8 mouse cellular contexts compared by ENCODE assay signal in the genomic region with DNA sequence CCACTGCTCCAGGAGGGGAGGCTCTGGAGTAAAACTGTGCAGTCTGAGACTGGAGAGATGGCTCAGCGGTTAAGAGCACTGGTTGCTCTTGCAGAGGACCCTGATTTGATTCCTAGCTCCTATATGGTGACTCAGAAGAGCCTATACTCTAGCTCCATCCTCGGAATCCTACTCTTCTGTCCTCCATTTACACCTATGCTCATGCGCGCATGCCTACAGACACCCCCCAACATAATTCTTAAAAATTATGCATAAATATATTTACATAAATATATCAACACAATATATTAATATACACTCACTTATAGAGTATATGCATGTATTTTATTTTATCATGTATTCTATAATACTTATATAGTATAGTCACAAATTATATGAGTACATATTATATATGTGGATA. TPM values are rescaled to one million over a fixed set of nuclear protein-coding genes. Genes with fewer than 3 reads are reported as not detected.
DNase-seq lines count a peak whose midpoint lies in the region; ATAC-seq lines count a peak whose summit lies in the region.

No protein-coding gene starts in this region.

- H3K27ac ChIP-seq in hindbrain, embryonic 11.5 days (ENCODE audit: low read depth, low read length), result no peak overlapping the region
- no peak overlapping the region; the same call in 1 of the 2 replicates for H3K27ac ChIP-seq in hindbrain, embryonic 10.5 days
- H3K27ac ChIP-seq in forebrain, embryonic 10.5 days, result 0 out of 2 replicates have a peak overlapping the region, but pooled peaks have one; percentile 35
- no peak overlapping the region for H3K27ac ChIP-seq in intestine, embryonic 16.5 days (ENCODE audit: low read length)
- H3K27ac ChIP-seq in midbrain, embryonic 16.5 days (ENCODE audit: low read length), result no peak overlapping the region

- H3K4me2 ChIP-seq in hindbrain, embryonic 11.5 days (replicated peaks; ENCODE audit: low read depth, low read length), result no peak overlapping the region
- H3K4me2 ChIP-seq in intestine, embryonic 16.5 days (ENCODE audit: low read depth, low read length), result 0 out of 2 replicates have a peak overlapping the region, but pooled peaks have one; percentile 89
- peak overlapping the region; percentile 97 for H3K4me2 ChIP-seq in midbrain, embryonic 16.5 days (ENCODE audit: low read length)

- DNase-seq in hindbrain, embryonic 11.5 days (ENCODE audit: low spot score), result no peak
- DNase-seq in hindbrain, embryonic 10.5 days (ENCODE audit: low spot score), result no peak
- no peak for DNase-seq in forebrain, embryonic 10.5 days (ENCODE audit: extremely low spot score, low spot score)
- no peak for DNase-seq in adipocyte (ENCODE audit: low spot score)
- no peak for DNase-seq in MN1 (ENCODE audit: low spot score)
- no peak for DNase-seq in frontal cortex, adult 2 months (ENCODE audit: extremely low spot score in 1 of 2, low spot score in 1 of 2)

- no peaks in the 10 kb centered on the region for H3K27me3 ChIP-seq in hindbrain, embryonic 11.5 days (ENCODE audit: control insufficient read depth, insufficient read depth, low read length)
- H3K27me3 ChIP-seq in hindbrain, embryonic 10.5 days (ENCODE audit: insufficient read depth, poor library complexity, severe bottlenecking), result no peaks in the 10 kb centered on the region
- H3K27me3 ChIP-seq in forebrain, embryonic 10.5 days (ENCODE audit: poor library complexity, severe bottlenecking), result no peaks in the 10 kb centered on the region
- no peaks in the 10 kb centered on the region for H3K27me3 ChIP-seq in intestine, embryonic 16.5 days (replicated peaks; ENCODE audit: control insufficient read depth, insufficient read depth, low read length)
- no peaks in the 10 kb centered on the region for H3K27me3 ChIP-seq in midbrain, embryonic 16.5 days (ENCODE audit: control insufficient read depth, insufficient read depth, low read depth, low read length)

- H3K4me1 ChIP-seq in hindbrain, embryonic 11.5 days (replicated peaks; ENCODE audit: control insufficient read depth, insufficient read depth, low read length), result no peaks in the 10 kb centered on the region
- peaks cover 38% of the 10 kb centered on the region for H3K4me1 ChIP-seq in hindbrain, embryonic 10.5 days (replicated peaks)
- peaks cover 39% of the 10 kb centered on the region for H3K4me1 ChIP-seq in forebrain, embryonic 10.5 days
- H3K4me1 ChIP-seq in intestine, embryonic 16.5 days (ENCODE audit: control insufficient read depth, insufficient read depth, low read length), result peaks cover 17% of the 10 kb centered on the region
- H3K4me1 ChIP-seq in midbrain, embryonic 16.5 days (ENCODE audit: control insufficient read depth, insufficient read depth, low read length), result peaks cover 4% of the 10 kb centered on the region; the same call in 1 of the 2 replicates

- peak; percentile 46 for ATAC-seq in hindbrain, embryonic 11.5 days (ENCODE audit: low FRiP score)
- ATAC-seq in intestine, embryonic 16.5 days, result peak; percentile 2
- ATAC-seq in midbrain, embryonic 16.5 days, result peak; percentile 56

- no peaks in the 10 kb centered on the region for H3K9me3 ChIP-seq in hindbrain, embryonic 11.5 days (ENCODE audit: control insufficient read depth, low read length)
- H3K9me3 ChIP-seq in hindbrain, embryonic 10.5 days, result no peaks in the 10 kb centered on the region
- H3K9me3 ChIP-seq in forebrain, embryonic 10.5 days, result no peaks in the 10 kb centered on the region
- H3K9me3 ChIP-seq in intestine, embryonic 16.5 days (ENCODE audit: control insufficient read depth, low read length), result no peaks in the 10 kb centered on the region
- H3K9me3 ChIP-seq in midbrain, embryonic 16.5 days (replicated peaks; ENCODE audit: control insufficient read depth, low read length, poor library complexity, severe bottlenecking), result no peaks in the 10 kb centered on the region

- no peaks in the 10 kb centered on the region for H3K36me3 ChIP-seq in hindbrain, embryonic 11.5 days (ENCODE audit: control insufficient read depth, insufficient read depth, low read length)
- peaks cover 11% of the 10 kb centered on the region for H3K36me3 ChIP-seq in hindbrain, embryonic 10.5 days
- H3K36me3 ChIP-seq in forebrain, embryonic 10.5 days (replicated peaks), result peaks cover 20% of the 10 kb centered on the region
- 0 out of 2 replicates have a peak, but pooled peaks cover 6% of the 10 kb centered on the region for H3K36me3 ChIP-seq in intestine, embryonic 16.5 days (ENCODE audit: control insufficient read depth, insufficient read depth, low read length)
- H3K36me3 ChIP-seq in midbrain, embryonic 16.5 days (ENCODE audit: control insufficient read depth, insufficient read depth, low read length), result peaks cover 13% of the 10 kb centered on the region

- no peak overlapping the region for H3K4me3 ChIP-seq in hindbrain, embryonic 11.5 days (ENCODE audit: low read depth, low read length)
- no peak overlapping the region for H3K4me3 ChIP-seq in hindbrain, embryonic 10.5 days
- peak overlapping the region; percentile 81 for H3K4me3 ChIP-seq in forebrain, embryonic 10.5 days
- no peak overlapping the region for H3K4me3 ChIP-seq in intestine, embryonic 16.5 days (ENCODE audit: low read length)
- peak overlapping the region; percentile 48 for H3K4me3 ChIP-seq in midbrain, embryonic 16.5 days (ENCODE audit: low read depth, low read length)

- no peak overlapping the region for H3K9ac ChIP-seq in hindbrain, embryonic 11.5 days (ENCODE audit: low read depth, low read length)
- H3K9ac ChIP-seq in intestine, embryonic 16.5 days (ENCODE audit: low read depth, low read length), result 0 out of 2 replicates have a peak overlapping the region, but pooled peaks have one; percentile 11
- H3K9ac ChIP-seq in midbrain, embryonic 16.5 days (ENCODE audit: low read depth, low read length), result no peak overlapping the region

- 75% methylated on average over 4 of the region's 4 CpGs for WGBS in hindbrain, embryonic 11.5 days
- WGBS in hindbrain, embryonic 10.5 days, result 77% methylated on average over 4 of the region's 4 CpGs
- WGBS in forebrain, embryonic 10.5 days, result 73% methylated on average over 4 of the region's 4 CpGs
- WGBS in intestine, embryonic 16.5 days, result 75% methylated on average over 4 of the region's 4 CpGs
- WGBS in midbrain, embryonic 16.5 days, result 81% methylated on average over 4 of the region's 4 CpGs

RNA-seq across cellular contexts. Expression of gene Aunip, which starts 0.4 kb away (rescaled TPM):
- polyA plus RNA-seq in hindbrain, embryonic 11.5 days (2014; fragmentation: Nextera tagmentation; extraction: Ambion mirVana), result 4.4 and 6.1 TPM in 2 replicates
- polyA plus RNA-seq in hindbrain, embryonic 10.5 days (2016; fragmentation: Nextera tagmentation; extraction: Ambion mirVana), result 19.3 and 25.9 TPM in 2 replicates
- polyA plus RNA-seq in forebrain, embryonic 10.5 days (2016; fragmentation: Nextera tagmentation; extraction: Ambion mirVana), result 30.3 and 32.8 TPM in 2 replicates
- 14.4 and 14.6 TPM in 2 replicates for polyA plus RNA-seq in intestine, embryonic 16.5 days (2015; fragmentation: Nextera tagmentation; extraction: Ambion mirVana)
- 1.3 and 1.7 TPM in 2 replicates for polyA plus RNA-seq in midbrain, embryonic 16.5 days (2015; fragmentation: Nextera tagmentation; extraction: Ambion mirVana)
- 0.50 TPM in 1 of 2 replicates, not detected in the other for polyA plus RNA-seq in frontal cortex, adult 2 months (2012; rRNA removed)

RNA-seq across cellular contexts. Expression of gene Paqr7, which starts 13.9 kb away (rescaled TPM):
- polyA plus RNA-seq in hindbrain, embryonic 11.5 days (2014; fragmentation: Nextera tagmentation; extraction: Ambion mirVana), result 1.7 and 2.5 TPM in 2 replicates
- 3.1 and 4.3 TPM in 2 replicates for polyA plus RNA-seq in hindbrain, embryonic 10.5 days (2016; fragmentation: Nextera tagmentation; extraction: Ambion mirVana)
- polyA plus RNA-seq in forebrain, embryonic 10.5 days (2016; fragmentation: Nextera tagmentation; extraction: Ambion mirVana), result 2.7 and 3.1 TPM in 2 replicates
- 23.6 and 32.1 TPM in 2 replicates for polyA plus RNA-seq in intestine, embryonic 16.5 days (2015; fragmentation: Nextera tagmentation; extraction: Ambion mirVana)
- 27.2 and 36.2 TPM in 2 replicates for polyA plus RNA-seq in midbrain, embryonic 16.5 days (2015; fragmentation: Nextera tagmentation; extraction: Ambion mirVana)
- 60.0 and 65.6 TPM in 2 replicates for polyA plus RNA-seq in frontal cortex, adult 2 months (2012; rRNA removed)

RNA-seq across cellular contexts. Expression of gene Mtfr1l, which starts 24.8 kb away (rescaled TPM):
- polyA plus RNA-seq in hindbrain, embryonic 11.5 days (2014; fragmentation: Nextera tagmentation; extraction: Ambion mirVana), result 136 and 138 TPM in 2 replicates
- polyA plus RNA-seq in hindbrain, embryonic 10.5 days (2016; fragmentation: Nextera tagmentation; extraction: Ambion mirVana), result 115 and 125 TPM in 2 replicates
- 113 and 115 TPM in 2 replicates for polyA plus RNA-seq in forebrain, embryonic 10.5 days (2016; fragmentation: Nextera tagmentation; extraction: Ambion mirVana)
- polyA plus RNA-seq in intestine, embryonic 16.5 days (2015; fragmentation: Nextera tagmentation; extraction: Ambion mirVana), result 97.1 and 97.5 TPM in 2 replicates
- polyA plus RNA-seq in midbrain, embryonic 16.5 days (2015; fragmentation: Nextera tagmentation; extraction: Ambion mirVana), result 169 and 175 TPM in 2 replicates
- 135 and 139 TPM in 2 replicates for polyA plus RNA-seq in frontal cortex, adult 2 months (2012; rRNA removed)

RNA-seq across cellular contexts. Expression of gene Selenon, which starts 41.6 kb away (rescaled TPM):
- polyA plus RNA-seq in hindbrain, embryonic 11.5 days (2014; fragmentation: Nextera tagmentation; extraction: Ambion mirVana), result 16.7 and 22.7 TPM in 2 replicates
- 8.6 and 10.3 TPM in 2 replicates for polyA plus RNA-seq in hindbrain, embryonic 10.5 days (2016; fragmentation: Nextera tagmentation; extraction: Ambion mirVana)
- 8.3 and 9.3 TPM in 2 replicates for polyA plus RNA-seq in forebrain, embryonic 10.5 days (2016; fragmentation: Nextera tagmentation; extraction: Ambion mirVana)
- 4.7 and 5.5 TPM in 2 replicates for polyA plus RNA-seq in intestine, embryonic 16.5 days (2015; fragmentation: Nextera tagmentation; extraction: Ambion mirVana)
- polyA plus RNA-seq in midbrain, embryonic 16.5 days (2015; fragmentation: Nextera tagmentation; extraction: Ambion mirVana), result 6.7 and 9.2 TPM in 2 replicates
- 16.4 and 19.4 TPM in 2 replicates for polyA plus RNA-seq in frontal cortex, adult 2 months (2012; rRNA removed)

RNA-seq across cellular contexts. Expression of gene Stmn1, which starts 42.3 kb away (rescaled TPM):
- polyA plus RNA-seq in hindbrain, embryonic 11.5 days (2014; fragmentation: Nextera tagmentation; extraction: Ambion mirVana), result 4,486 and 4,492 TPM in 2 replicates
- 2,849 and 3,914 TPM in 2 replicates for polyA plus RNA-seq in hindbrain, embryonic 10.5 days (2016; fragmentation: Nextera tagmentation; extraction: Ambion mirVana)
- polyA plus RNA-seq in forebrain, embryonic 10.5 days (2016; fragmentation: Nextera tagmentation; extraction: Ambion mirVana), result 2,040 and 2,174 TPM in 2 replicates
- 982 and 1,127 TPM in 2 replicates for polyA plus RNA-seq in intestine, embryonic 16.5 days (2015; fragmentation: Nextera tagmentation; extraction: Ambion mirVana)
- 7,758 and 8,549 TPM in 2 replicates for polyA plus RNA-seq in midbrain, embryonic 16.5 days (2015; fragmentation: Nextera tagmentation; extraction: Ambion mirVana)
- polyA plus RNA-seq in frontal cortex, adult 2 months (2012; rRNA removed), result 976 and 1,019 TPM in 2 replicates

Comparison
In these comparisons a context has a peak if more than half of its experiments do, and no peak if none do; other contexts are left out.
1. ATAC-seq: peak in every context shown above with its lines; median percentile 56 in midbrain, embryonic 16.5 days; 46 in hindbrain, embryonic 11.5 days; 2 in intestine, embryonic 16.5 days.
2. H3K4me3 ChIP-seq: peak in forebrain, embryonic 10.5 days (single experiment) and midbrain, embryonic 16.5 days (single experiment); none in hindbrain, embryonic 11.5 days (single experiment), hindbrain, embryonic 10.5 days (single experiment) and intestine, embryonic 16.5 days (single experiment).